Comparison of ENCODE assay signal across 8 mouse cellular contexts in the genomic region with DNA sequence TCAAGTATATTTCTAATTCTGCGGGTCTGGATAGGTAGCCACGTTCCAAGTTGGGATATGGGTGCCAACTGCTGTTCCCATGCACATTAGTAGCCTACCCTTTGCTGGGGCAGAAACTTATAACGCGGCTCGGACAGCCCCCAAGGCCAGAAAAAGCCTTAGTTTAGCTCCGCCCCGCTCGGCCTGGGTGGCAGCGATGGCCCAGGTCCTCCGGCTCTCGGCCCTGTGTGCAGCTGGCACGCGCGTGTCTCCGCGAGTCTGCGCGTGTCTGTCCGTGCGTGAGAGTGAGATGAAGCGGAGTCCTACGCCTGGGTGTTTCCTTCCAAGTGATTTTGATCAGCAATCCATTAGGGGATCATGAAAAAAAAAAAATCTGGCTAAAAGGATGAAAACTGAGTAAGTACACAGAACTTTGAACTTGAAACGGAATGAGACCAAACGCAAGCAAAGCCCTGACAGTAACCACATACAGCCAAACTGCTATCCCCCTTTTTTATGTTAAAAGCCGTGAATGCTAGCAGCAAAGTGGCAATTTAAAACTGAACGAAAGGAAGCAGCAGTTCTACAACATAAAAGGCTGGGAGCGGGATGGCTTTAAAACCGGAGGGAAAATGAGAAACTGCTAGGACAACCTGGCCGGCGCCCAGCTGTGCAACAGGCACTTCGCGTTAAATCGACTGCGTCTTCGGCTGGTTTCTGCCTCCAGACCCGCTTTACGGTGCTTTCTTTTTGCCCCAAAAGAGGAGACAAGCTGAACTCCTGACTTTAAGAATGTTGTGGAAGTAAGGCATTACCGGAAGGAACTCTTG. TPM values are rescaled to one million over a fixed set of nuclear protein-coding genes. Genes with fewer than 3 reads are reported as not detected.
DNase-seq lines count a peak whose midpoint lies in the region; ATAC-seq and TF ChIP-seq lines count a peak whose summit lies in the region.

A gene (plus strand): TSS at position 185 of the 809 bp plus-strand sequence.

- WGBS in heart, adult 2 months: under 1% methylated on average over 38 of the region's 38 CpGs
- WGBS in lung, embryonic 16.5 days: under 1% methylated on average over 38 of the region's 38 CpGs

- H3K4me2 ChIP-seq in lung, embryonic 16.5 days (ENCODE audit: low read depth, low read length): peak within 1 kb of the TSS; percentile 75

- H3K9me3 ChIP-seq in lung, embryonic 16.5 days (ENCODE audit: control insufficient read depth, low read length): no peaks in the 10 kb centered on the region

- TF ChIP-seq CTCF in heart, adult 2 months (IDR thresholded peaks at IDR 0.05): no peak

- H3K4me1 ChIP-seq in heart, adult 2 months (ENCODE audit: control insufficient read depth, insufficient read depth, low read length): peaks cover 11% of the 10 kb centered on the region
- H3K4me1 ChIP-seq in lung, embryonic 16.5 days (replicated peaks; ENCODE audit: control insufficient read depth, insufficient read depth, low read length): 0 out of 2 replicates have a peak, but pooled peaks cover 2% of the 10 kb centered on the region

- H3K27me3 ChIP-seq in heart, adult 2 months (ENCODE audit: control insufficient read depth, insufficient read depth, low read length): no peaks in the 10 kb centered on the region
- H3K27me3 ChIP-seq in lung, embryonic 16.5 days (ENCODE audit: control insufficient read depth, insufficient read depth, low read depth, low read length): no peaks in the 10 kb centered on the region

- TF ChIP-seq EP300 in heart, adult 2 months (IDR thresholded peaks at IDR 0.05; ENCODE audit: insufficient read depth, low read depth, low read length): 0 out of 2 replicates have a peak, but pooled peaks have one; percentile 36

- DNase-seq in right cerebral cortex, adult 18-20 months: peak; percentile 10
- DNase-seq in right cerebral cortex, postnatal 36 days (ENCODE audit: low spot score in 2 of 2): no peak
- peak; percentile 74 for DNase-seq in embryo, embryonic 10.5 days (ENCODE audit: low spot score)
- DNase-seq in heart, adult 2 months: peak; percentile 87 to 88
- peak; percentile 72 for DNase-seq in kidney, adult 18-20 months
- DNase-seq in ovary, postnatal 10 days (ENCODE audit: low spot score): peak; percentile 40
- DNase-seq in frontal cortex, postnatal 25 days (ENCODE audit: low spot score in 2 of 2): no peak

- peak within 1 kb of the TSS; percentile 92 for H3K27ac ChIP-seq in heart, adult 2 months
- peak within 1 kb of the TSS; percentile 73 for H3K27ac ChIP-seq in lung, embryonic 16.5 days (ENCODE audit: low read length)

- intact Hi-C loops in heart, adult 2 months (cut with DNase I): loop anchor here (1.0 to 5.0 kb wide), 5 partner anchors 15 to 189 kb away; no protein-coding TSS in a partner anchor

- peak within 1 kb of the TSS; percentile 97 for H3K9ac ChIP-seq in heart, adult 2 months (ENCODE audit: low read depth, low read length)
- H3K9ac ChIP-seq in lung, embryonic 16.5 days (ENCODE audit: low read length): peak within 1 kb of the TSS; percentile 74

- H3K79me2 ChIP-seq in heart, adult 2 months (replicated peaks; ENCODE audit: control insufficient read depth, insufficient read depth, low read length): peaks cover 3% of the 10 kb centered on the region; the same call in 1 of the 2 replicates

- peak; percentile 92 for TF ChIP-seq POLR2A in heart, adult 2 months (IDR thresholded peaks at IDR 0.05; ENCODE audit: insufficient read depth, low read depth, low read length)

- peak; percentile 82 for ATAC-seq in lung, embryonic 16.5 days (ENCODE audit: low read depth)

- peak within 1 kb of the TSS; percentile 80 for H3K4me3 ChIP-seq in heart, adult 2 months
- peak within 1 kb of the TSS; percentile 63 for H3K4me3 ChIP-seq in lung, embryonic 16.5 days (ENCODE audit: low read length)

- H3K36me3 ChIP-seq in heart, adult 2 months (ENCODE audit: control insufficient read depth, insufficient read depth, low read length): peaks cover 26% of the 10 kb centered on the region
- no peaks in the 10 kb centered on the region for H3K36me3 ChIP-seq in lung, embryonic 16.5 days (ENCODE audit: control insufficient read depth, insufficient read depth, low read length)

RNA-seq across cellular contexts. Expression of the gene that starts here (rescaled TPM):
- total RNA-seq in heart, adult 2 months (2021): 10 to 100 TPM; 23.0 to 23.3 TPM
- polyA plus RNA-seq in heart, adult 2 months (2012; rRNA removed): 6.9 and 13.5 TPM in 2 replicates
- 21.9 and 22.1 TPM in 2 replicates for polyA plus RNA-seq in lung, embryonic 16.5 days (2015; fragmentation: Nextera tagmentation; extraction: Ambion mirVana)

Comparison
In these comparisons a context has a peak if more than half of its experiments do, and no peak if none do; other contexts are left out.
1. DNase-seq: peak in right cerebral cortex, adult 18-20 months (single experiment), embryo, embryonic 10.5 days (single experiment), heart, adult 2 months (2 of 2), kidney, adult 18-20 months (single experiment) and ovary, postnatal 10 days (single experiment); none in right cerebral cortex, postnatal 36 days (0 of 2) and frontal cortex, postnatal 25 days (0 of 2).